Mouse (Mus musculus) c-Kit-positive CD71-positive TER-119-negative erythroid progenitor cells, embryonic 14.5 days (primary cell): Measurements from ENCODE around the gene Amdhd2.
"Not testable (repeated sequence)": the region's sequence is repeated elsewhere in the genome, so short reads cannot be mapped to it uniquely, and the experiment has no call there.

Source experiments
- DNase-seq: peaks from one replicate; pipeline ENCODE4 v3.0.0-alpha.2; 2013; ENCODE audit warnings: low read depth

Amdhd2 gene

GRCm38 (mm10) chr17:24156394-24156793 lies 7.2 kb downstream of the Amdhd2 start:
- no peak for DNase-seq

GRCm38 (mm10) chr17:24155742-24156141 lies 7.8 kb downstream of the Amdhd2 start:
- no peak for DNase-seq

DNA sequence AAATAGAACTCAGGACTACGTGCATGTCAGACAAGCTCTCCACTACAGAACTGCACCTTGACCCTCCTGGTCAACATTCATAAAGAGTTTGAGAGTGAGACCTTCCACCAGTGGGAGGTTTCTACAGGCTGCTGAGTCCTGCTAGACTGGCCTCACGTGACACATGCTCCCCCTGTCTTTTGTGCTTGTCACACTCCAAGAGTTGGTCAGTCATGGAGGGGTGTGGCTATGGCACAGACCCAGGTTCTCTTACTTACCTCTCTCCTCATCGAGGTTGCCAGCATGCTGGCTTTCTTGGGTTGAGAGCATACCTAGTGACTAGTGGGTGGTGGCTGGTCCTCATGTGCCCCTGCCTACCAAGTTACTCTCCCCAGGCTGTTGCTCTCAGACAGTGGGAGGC lies 9.1 kb downstream of the Amdhd2 start:
- DNase-seq = no peak

DNA sequence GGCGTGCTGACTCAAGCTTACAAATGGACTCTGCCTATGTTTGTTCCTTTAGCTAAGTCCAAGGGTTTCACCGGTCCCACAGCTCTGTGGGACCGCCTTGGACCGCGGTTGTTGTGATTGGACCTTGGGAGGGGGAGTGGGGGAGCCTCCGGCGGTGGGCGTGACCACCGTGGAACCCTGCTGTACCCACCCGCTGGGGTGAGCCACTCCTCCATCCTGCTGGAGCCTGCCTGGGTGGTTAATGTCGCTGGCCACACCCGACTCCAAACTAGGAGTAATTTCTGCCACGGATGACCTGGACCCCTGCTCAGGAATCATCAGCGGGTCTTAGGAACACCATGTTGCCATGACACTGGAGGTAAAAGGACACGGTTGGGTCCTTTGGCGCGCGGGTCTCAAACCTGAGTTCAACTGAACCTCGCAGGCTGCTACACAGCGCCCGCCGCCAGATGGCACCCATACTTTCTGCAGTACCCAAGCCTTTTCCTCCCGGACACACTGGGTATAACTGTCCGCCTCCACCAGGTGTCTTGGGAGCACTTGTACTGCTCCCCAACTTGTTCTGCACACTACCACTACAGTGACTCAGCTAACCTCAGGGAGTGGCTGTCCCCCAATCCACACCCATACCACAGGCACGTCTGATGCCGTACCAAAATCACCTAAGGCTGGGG lies 11.5 kb downstream of the Amdhd2 start:
- DNase-seq = peak; percentile 83

GRCm38 (mm10) chr17:24151382-24151781 lies 12.2 kb downstream of the Amdhd2 start:
- DNase-seq = no peak

- no peak for DNase-seq
These were observed 12.7 kb downstream of the Amdhd2 start, which contains the start of gene Pdpk1 for GRCm38 (mm10) chr17:24150824-24151223. Gene Pdpk1 (minus strand): TSS chr17:24150924.

GRCm38 (mm10) chr17:24149421-24149820 lies 14.1 kb downstream of the Amdhd2 start:
- DNase-seq = no peak

- no peak for DNase-seq
These were observed 20.7 kb downstream of the Amdhd2 start for GRCm38 (mm10) chr17:24142897-24143296.

DNA sequence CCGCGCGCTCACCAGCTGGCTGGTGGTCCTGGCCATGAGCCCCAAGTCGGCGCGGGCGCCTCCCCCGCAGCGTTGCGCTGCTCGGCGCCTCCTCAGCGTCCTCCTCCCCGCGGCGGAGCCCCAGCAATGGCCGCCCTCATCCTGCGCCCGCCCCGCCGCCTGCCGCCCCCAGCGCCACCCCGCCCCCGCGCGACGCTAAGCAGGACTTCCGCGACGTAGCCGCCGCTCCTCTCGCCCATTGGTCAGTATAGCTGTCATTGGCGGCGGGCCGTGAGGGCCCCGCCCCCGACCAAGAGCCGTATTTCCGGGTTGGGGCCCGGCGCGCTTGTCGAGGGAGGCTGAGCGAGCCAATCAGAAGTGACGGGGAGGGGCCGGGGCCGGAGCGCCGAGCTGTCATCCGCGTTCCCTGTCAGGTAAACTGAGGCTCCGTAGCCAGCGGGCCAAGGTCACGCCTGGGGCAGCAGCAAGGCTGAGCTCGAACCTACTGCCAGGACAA lies 22.1 kb downstream of the Amdhd2 start:
- DNase-seq = peak; percentile 89

GRCm38 (mm10) chr17:24140845-24141424 lies 22.6 kb downstream of the Amdhd2 start:
- DNase-seq = no peak

- DNase-seq = no peak
These were observed 23.6 kb downstream of the Amdhd2 start for GRCm38 (mm10) chr17:24139968-24140367.

DNA sequence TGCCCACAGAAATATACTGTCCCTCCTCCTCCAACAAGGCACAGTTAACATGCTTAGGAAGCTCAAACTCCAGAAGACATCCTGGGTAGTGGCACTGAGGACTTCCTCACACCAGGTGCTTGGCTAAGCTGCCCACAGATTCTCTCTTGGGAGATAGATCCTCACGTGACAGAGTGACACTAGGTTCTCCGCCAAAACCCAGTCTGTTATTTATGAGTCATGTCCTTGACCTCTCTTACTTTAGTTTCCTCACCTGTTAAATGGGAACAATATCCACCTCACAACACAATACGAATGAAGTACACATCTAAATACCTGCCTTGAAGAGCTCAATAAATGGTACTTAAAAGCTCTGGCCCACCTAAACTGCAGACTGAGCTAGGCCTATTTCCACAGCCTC lies 24.3 kb downstream of the Amdhd2 start:
- DNase-seq = no peak

- DNase-seq = no peak
These were observed 26.2 kb downstream of the Amdhd2 start for GRCm38 (mm10) chr17:24137226-24137880.

- peak; percentile 34 for DNase-seq
These were observed 29.5 kb downstream of the Amdhd2 start for GRCm38 (mm10) chr17:24134062-24134461.

GRCm38 (mm10) chr17:24132919-24133318 lies 30.6 kb downstream of the Amdhd2 start:
- not testable (repeated sequence) for DNase-seq

- DNase-seq = no peak
These were observed 32.0 kb downstream of the Amdhd2 start for GRCm38 (mm10) chr17:24131570-24131969.

- not testable (repeated sequence) for DNase-seq
These were observed 34.3 kb downstream of the Amdhd2 start for GRCm38 (mm10) chr17:24129246-24129645.

GRCm38 (mm10) chr17:24127592-24127991 lies 36.0 kb downstream of the Amdhd2 start:
- DNase-seq = no peak

GRCm38 (mm10) chr17:24126801-24127200 lies 36.8 kb downstream of the Amdhd2 start:
- DNase-seq = no peak

DNA sequence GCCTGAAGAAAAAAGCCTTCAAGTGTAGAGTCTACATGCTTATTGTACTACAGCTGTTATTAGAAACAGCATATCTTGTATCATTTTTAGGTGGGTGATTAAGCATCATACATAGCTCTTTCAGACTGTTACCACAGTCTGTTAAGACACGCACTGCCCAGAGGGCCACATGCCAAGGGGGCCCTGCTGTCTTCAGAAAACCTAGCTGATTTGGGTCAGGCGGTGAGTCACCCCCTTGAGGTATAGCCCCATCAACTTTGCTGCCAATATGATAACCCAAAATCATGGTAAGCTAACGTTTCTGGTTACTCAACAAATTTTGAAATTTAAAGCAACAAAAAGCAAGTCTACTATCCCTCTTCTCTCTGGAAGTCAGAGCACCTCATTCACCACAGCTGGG lies 44.1 kb downstream of the Amdhd2 start:
- DNase-seq = no peak

DNA sequence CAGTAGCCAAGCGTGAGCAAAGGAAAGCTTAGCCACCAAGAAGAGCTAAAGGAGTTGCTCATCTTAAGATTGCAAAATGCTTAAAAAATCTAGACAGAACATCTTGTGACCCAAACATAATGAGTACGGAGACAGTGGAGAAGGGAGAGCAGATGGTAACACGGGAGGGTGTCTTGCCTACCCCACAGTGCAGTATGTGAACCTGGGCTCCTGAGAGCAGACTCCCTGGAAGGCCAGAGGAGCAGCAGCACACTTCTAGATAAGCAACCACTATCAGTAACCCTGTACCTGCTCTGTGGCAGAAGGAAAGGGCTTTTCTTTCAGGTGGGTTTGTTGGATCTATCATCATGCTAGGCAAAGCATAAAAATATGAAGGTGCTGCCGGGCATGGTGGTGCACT lies 50.5 kb downstream of the Amdhd2 start:
- no peak for DNase-seq

- no peak for DNase-seq
These were observed 52.3 kb downstream of the Amdhd2 start for GRCm38 (mm10) chr17:24111256-24111655.

- no peak for DNase-seq
These were observed 54.7 kb downstream of the Amdhd2 start for GRCm38 (mm10) chr17:24108896-24109295.
